Mouse (Mus musculus): ENCODE measurements around the gene Krtap19-2.

- TF ChIP-seq CTCF (IDR thresholded peaks at IDR 0.05; ENCODE audit: borderline replicate concordance, insufficient read depth, low read depth, low read length) (no peak), POLR2A (IDR thresholded peaks at IDR 0.05; ENCODE audit: borderline replicate concordance, insufficient read depth, low read length) (no peak)
These were observed 10.9 kb upstream of the Krtap19-2 start, which contains the start of gene Krtap19-4 for GRCm38 (mm10) chr16:88884989-88885388.
